Mouse (Mus musculus) hindbrain, embryonic 14.5 days (tissue): ENCODE data around the gene Abat. TPM values are rescaled to one million over a fixed set of nuclear protein-coding genes. Genes with fewer than 3 reads are reported as not detected.

Source experiments
- ATAC-seq: fragments of 200-750 bp; cut with Nextera tagmentation; 2 replicates; pipeline ENCODE4 v1.8.0; 2017; ENCODE audit warnings: moderate number of reproducible peaks, mild to moderate bottlenecking, moderate TSS enrichment, moderate library complexity; ENCODE audit not compliant: low FRiP score
- DNase-seq: peaks from one replicate; pipeline ENCODE4 v3.0.0-alpha.2; 2015; ENCODE audit warnings: low spot score
- H3K27ac ChIP-seq: fragments of 300-500 bp; sonication (generic); 2 replicates; pipeline ENCODE4 v1.5.1; 2014; ENCODE audit warnings: mild to moderate bottlenecking, moderate library complexity
- H3K27me3 ChIP-seq: fragments of 300-500 bp; sonication (generic); 2 replicates; pipeline ENCODE4 v1.6.1; 2014; ENCODE audit warnings: mild to moderate bottlenecking, low read length, mixed read lengths; ENCODE audit not compliant: control insufficient read depth, insufficient read depth
- H3K36me3 ChIP-seq: fragments of 300-500 bp; sonication (generic); replicated peaks from 2 replicates; pipeline ENCODE4 v1.6.1; 2014; ENCODE audit not compliant: control insufficient read depth, insufficient read depth
- H3K4me1 ChIP-seq: fragments of 300-500 bp; sonication (generic); replicated peaks from 2 replicates; pipeline ENCODE4 v1.6.1; 2014; ENCODE audit warnings: antibody characterized with exemption, low read length, mixed read lengths; ENCODE audit not compliant: control insufficient read depth, insufficient read depth
- H3K4me2 ChIP-seq: fragments of 300-500 bp; sonication (generic); replicated peaks from 2 replicates; pipeline ENCODE4 v1.6.1; 2014; ENCODE audit warnings: mild to moderate bottlenecking, moderate library complexity
- H3K4me3 ChIP-seq: fragments of 300-500 bp; sonication (generic); replicated peaks from 2 replicates; pipeline ENCODE4 v1.5.1; 2014; ENCODE audit warnings: mild to moderate bottlenecking, low read length
- H3K9ac ChIP-seq: fragments of 300-500 bp; sonication (generic); 2 replicates; pipeline ENCODE4 v1.6.1; 2014
- H3K9me3 ChIP-seq: fragments of 300-500 bp; sonication (generic); 2 replicates; pipeline ENCODE4 v1.6.1; 2016; ENCODE audit warnings: low read length; ENCODE audit not compliant: control insufficient read depth
- WGBS: fragments of 180-500 bp; shearing (Covaris S2); extraction: QIAGEN DNeasy Blood & Tissue Kit; methylation state at CpG from one replicate; pipeline ENCODE4 v1.1.7; 2014; 5-methylcytosine and 5-hydroxymethylcytosine counted together
- polyA plus RNA-seq: library from polyadenylated mRNA; unstranded; fragments of >200 nt; fragmentation: Nextera tagmentation; extraction: Ambion mirVana; gene quantifications from 2 replicates; pipeline ENCODE4 v1.2.1, GENCODE M21; 2014

Gene Abat
- polyA plus RNA-seq, result 69.5 and 74.3 TPM in 2 replicates

DNA sequence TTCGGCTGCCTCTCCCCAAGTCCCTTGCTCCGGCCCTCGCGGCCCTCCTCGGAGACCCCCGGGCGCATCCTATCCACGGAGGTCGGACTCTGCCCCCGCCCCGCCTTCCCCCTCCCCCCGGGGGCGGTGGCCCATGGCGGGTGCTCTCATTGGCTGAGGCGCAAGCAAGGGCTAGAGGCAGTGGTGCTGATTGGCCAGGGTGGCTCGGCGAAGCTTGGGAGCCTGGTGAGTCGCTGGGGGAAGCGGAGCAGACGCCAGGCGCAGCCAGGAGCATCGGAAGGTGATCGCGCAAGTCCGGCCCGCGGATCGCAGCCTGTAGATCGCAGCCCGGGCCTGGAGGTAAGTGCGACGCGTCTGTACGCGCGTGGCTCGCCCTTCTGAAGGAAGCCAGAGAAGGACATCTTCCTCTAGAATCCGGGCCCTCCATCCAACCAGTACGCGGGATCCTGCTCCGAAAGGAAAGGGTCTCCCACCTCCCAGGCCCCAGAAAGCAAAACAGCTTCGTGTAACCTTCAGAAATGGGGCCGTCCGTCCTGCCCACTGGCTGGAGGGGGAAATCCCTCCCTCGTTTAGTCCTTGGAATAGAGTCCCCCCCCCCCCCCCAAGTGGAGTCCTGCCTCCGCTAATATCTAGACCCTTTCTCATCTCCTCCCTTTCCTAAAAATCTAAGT, at the start of gene Abat:
Abat (plus strand) TSS at position 194 of the 671 bp plus-strand sequence.
- Histone ChIP-seq H3K27me3 (no peaks in the 10 kb centered on the region), H3K9ac (peak within 1 kb of the TSS; percentile 76), H3K27ac (peak within 1 kb of the TSS; percentile 69), H3K4me2 (peak within 1 kb of the TSS; percentile 82), H3K4me3 (peak within 1 kb of the TSS; percentile 56), H3K9me3 (no peaks in the 10 kb centered on the region), H3K36me3 (no peaks in the 10 kb centered on the region), H3K4me1 (peaks cover 12% of the 10 kb centered on the region)
- WGBS, result under 1% methylated on average over 46 of the region's 46 CpGs
- ATAC-seq (peak; percentile 98), DNase-seq (peak; percentile 93)

DNA sequence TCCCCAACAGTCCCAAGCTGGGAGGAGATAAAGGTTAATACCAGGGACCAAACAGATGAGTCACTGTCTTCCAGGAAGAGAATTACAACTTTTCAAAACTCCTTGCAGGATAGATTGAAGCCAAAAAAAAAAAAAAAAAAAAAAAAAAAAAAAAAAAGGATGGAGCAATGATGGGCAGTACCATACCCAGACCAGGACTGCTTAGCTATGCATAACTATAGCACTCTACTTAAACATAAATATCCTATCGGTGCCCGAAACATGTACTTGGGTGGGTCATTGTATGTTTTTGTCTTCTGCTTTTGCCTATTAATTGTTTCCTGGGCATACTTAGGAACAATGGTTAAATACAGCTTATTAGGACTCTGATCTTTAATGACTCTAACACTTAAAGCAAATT, 43.1 kb upstream of the Abat start:
- Histone ChIP-seq H3K27me3 (no peaks in the 10 kb centered on the region), H3K4me1 (0 out of 2 replicates have a peak, but pooled peaks cover 9% of the 10 kb centered on the region), H3K9ac (no peak overlapping the region), H3K4me3 (peak overlapping the region; percentile 60), H3K36me3 (no peaks in the 10 kb centered on the region), H3K27ac (no peak overlapping the region), H3K4me2 (peak overlapping the region; percentile 70), H3K9me3 (no peaks in the 10 kb centered on the region)
- ATAC-seq, result peak; percentile 58
- WGBS, result 88% methylated on average over 2 of the region's 2 CpGs
- DNase-seq, result no peak

DNA sequence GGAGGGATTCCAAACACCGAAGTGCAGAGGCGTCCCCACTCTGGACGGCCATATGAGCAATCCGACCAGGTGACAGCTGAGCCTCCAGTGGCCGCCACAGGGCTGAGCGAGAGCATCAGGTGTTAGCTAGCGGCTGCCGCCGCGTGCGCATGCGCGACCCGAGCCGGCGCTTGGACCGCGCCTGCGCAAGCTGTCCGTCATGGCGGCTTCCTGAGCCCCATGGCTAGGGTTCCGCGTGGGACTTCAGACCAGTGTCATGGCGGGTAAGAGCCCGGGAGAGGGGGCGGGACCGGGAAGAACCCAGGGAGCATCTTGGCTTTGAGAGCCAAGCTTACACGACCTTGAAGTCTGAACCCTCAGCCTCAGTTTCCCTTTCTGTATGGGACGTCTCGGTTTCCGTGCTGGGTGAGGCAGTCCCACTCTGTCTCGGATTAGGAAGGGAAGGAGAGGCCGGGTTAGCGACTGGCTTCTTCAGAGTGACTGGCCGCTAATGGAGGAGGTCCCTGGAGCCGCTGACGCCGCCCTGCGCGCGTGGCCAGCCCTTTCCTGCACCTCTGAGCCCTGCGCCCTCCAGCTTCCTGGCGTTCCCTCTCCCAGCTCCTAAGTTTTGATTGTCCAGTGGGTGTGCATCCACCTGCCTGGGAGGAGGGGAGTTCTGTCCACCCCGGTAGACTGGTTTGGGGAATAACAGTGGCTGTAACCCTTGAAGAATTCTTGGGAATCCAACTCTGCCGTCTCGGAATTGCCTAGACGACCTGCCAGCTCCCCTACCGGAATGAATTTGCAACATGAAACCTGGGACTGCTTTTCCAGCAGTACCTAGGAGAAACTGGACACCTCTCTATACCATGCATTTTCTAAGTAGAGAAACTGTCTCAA, 42.4 kb upstream of the Abat start, which contains the start of gene Mettl22:
Mettl22 (plus strand) TSS at position 186 of the 879 bp plus-strand sequence.
- Histone ChIP-seq H3K4me3 (peak within 1 kb of the TSS; percentile 60), H3K36me3 (no peaks in the 10 kb centered on the region), H3K9me3 (no peaks in the 10 kb centered on the region), H3K4me1 (0 out of 2 replicates have a peak, but pooled peaks cover 9% of the 10 kb centered on the region), H3K27me3 (no peaks in the 10 kb centered on the region), H3K4me2 (peak within 1 kb of the TSS; percentile 70), H3K9ac (peak within 1 kb of the TSS; percentile 73), H3K27ac (peak within 1 kb of the TSS; percentile 55)
- DNase-seq (peak; percentile 95), ATAC-seq (peak; percentile 95)
- under 1% methylated on average over 48 of the region's 48 CpGs for WGBS

GRCm38 (mm10) chr16:8487396-8488005, 25.7 kb upstream of the Abat start:
- ATAC-seq (no peak), DNase-seq (no peak)
- H3K9me3 ChIP-seq, result no peaks in the 10 kb centered on the region
- H3K9ac ChIP-seq, result no peak overlapping the region
- H3K4me2 ChIP-seq, result no peak overlapping the region
- no peaks in the 10 kb centered on the region; the same call in 1 of the 2 replicates for H3K4me1 ChIP-seq
- H3K4me3 ChIP-seq, result no peak overlapping the region
- no peak overlapping the region for H3K27ac ChIP-seq
- no peaks in the 10 kb centered on the region for H3K27me3 ChIP-seq
- H3K36me3 ChIP-seq, result peaks cover 58% of the 10 kb centered on the region
- WGBS, result 95% methylated on average over 9 of the region's 9 CpGs

DNA sequence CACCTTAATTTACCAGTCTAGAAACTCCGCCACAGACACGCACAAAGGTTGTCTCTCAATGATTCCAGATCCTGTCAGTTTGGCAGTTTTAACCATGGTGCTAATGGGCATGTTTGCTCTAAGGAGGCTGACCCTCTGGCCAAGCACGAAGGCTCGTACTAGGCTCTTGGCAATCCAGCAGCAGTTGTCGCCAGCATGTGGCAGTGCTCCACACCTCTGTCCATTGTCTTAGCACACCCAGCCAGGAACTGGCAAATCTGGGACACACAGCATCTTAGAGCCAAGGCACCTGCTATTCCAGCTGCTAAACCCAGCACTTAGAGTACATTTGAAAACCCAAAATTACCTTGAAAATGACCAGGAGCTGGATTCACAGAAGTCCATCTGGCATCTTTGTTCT, 23.9 kb upstream of the Abat start:
- Histone ChIP-seq H3K36me3 (peaks cover 44% of the 10 kb centered on the region), H3K4me2 (no peak overlapping the region), H3K9ac (no peak overlapping the region), H3K27ac (no peak overlapping the region), H3K9me3 (no peaks in the 10 kb centered on the region), H3K27me3 (no peaks in the 10 kb centered on the region), H3K4me1 (no peaks in the 10 kb centered on the region; the same call in 1 of the 2 replicates), H3K4me3 (no peak overlapping the region)
- no peak for ATAC-seq
- no peak for DNase-seq
- WGBS, result 76% methylated on average over 5 of the region's 5 CpGs

- no peaks in the 10 kb centered on the region for H3K27me3 ChIP-seq
- DNase-seq (no peak), ATAC-seq (0 out of 2 replicates have a peak, but pooled peaks have one; percentile 29)
- no peak overlapping the region for H3K9ac ChIP-seq
- H3K36me3 ChIP-seq, result peaks cover 21% of the 10 kb centered on the region; the same call in 1 of the 2 replicates
- H3K27ac ChIP-seq, result no peak overlapping the region
- no peaks in the 10 kb centered on the region for H3K9me3 ChIP-seq
- H3K4me2 ChIP-seq, result no peak overlapping the region
- no peak overlapping the region for H3K4me3 ChIP-seq
- H3K4me1 ChIP-seq, result no peaks in the 10 kb centered on the region; the same call in 1 of the 2 replicates
- 33% methylated on average over 13 of the region's 13 CpGs for WGBS
These were observed 21.3 kb upstream of the Abat start for GRCm38 (mm10) chr16:8491743-8492490.

- no peaks in the 10 kb centered on the region; the same call in 1 of the 2 replicates for H3K4me1 ChIP-seq
- 22% methylated on average over 4 of the region's 4 CpGs for WGBS
- DNase-seq, result peak; percentile 87
- H3K36me3 ChIP-seq, result 0 out of 2 replicates have a peak, but pooled peaks cover 6% of the 10 kb centered on the region
- no peak overlapping the region for H3K4me2 ChIP-seq
- no peak overlapping the region for H3K4me3 ChIP-seq
- no peak overlapping the region for H3K9ac ChIP-seq
- H3K9me3 ChIP-seq, result no peaks in the 10 kb centered on the region
- peak; percentile 65; the same call in 1 of the 2 replicates for ATAC-seq
- no peak overlapping the region for H3K27ac ChIP-seq
- no peaks in the 10 kb centered on the region for H3K27me3 ChIP-seq
These were observed 19.0 kb upstream of the Abat start for GRCm38 (mm10) chr16:8494268-8494667.

GRCm38 (mm10) chr16:8496967-8497366, 16.3 kb upstream of the Abat start:
- no peaks in the 10 kb centered on the region for H3K9me3 ChIP-seq
- no peaks in the 10 kb centered on the region for H3K36me3 ChIP-seq
- no peak for ATAC-seq
- no peak for DNase-seq
- H3K27ac ChIP-seq, result no peak overlapping the region
- no peak overlapping the region for H3K4me3 ChIP-seq
- WGBS, result 76% methylated on average over 2 of the region's 2 CpGs
- H3K4me1 ChIP-seq, result no peaks in the 10 kb centered on the region; the same call in 1 of the 2 replicates
- no peak overlapping the region for H3K9ac ChIP-seq
- no peaks in the 10 kb centered on the region for H3K27me3 ChIP-seq
- no peak overlapping the region for H3K4me2 ChIP-seq
